Mouse (Mus musculus): Measurements from ENCODE around the gene Fam124a. TPM values are rescaled to one million over a fixed set of nuclear protein-coding genes. Genes with fewer than 3 reads are reported as not detected.
"Not testable (repeated sequence)": the region's sequence is repeated elsewhere in the genome, so short reads cannot be mapped to it uniquely, and the experiment has no call there.

Fam124a gene
- total RNA-seq, 1 experiment, result 1.7 TPM

GRCm38 (mm10) chr14:62639551-62639950, 84.0 kb downstream of the Fam124a start:
- Histone ChIP-seq H3K4me3 (ENCODE audit: insufficient read depth in 1 of 2, low read depth in 1 of 2, low read length in 2 of 2, poor library complexity in 1 of 2, severe bottlenecking in 1 of 2) (no peak overlapping the region), H3K9me3 (ENCODE audit: control insufficient read depth, insufficient read depth, low read depth, low read length) (no peaks in the 10 kb centered on the region), H3K36me3 (ENCODE audit: control insufficient read depth, insufficient read depth, low read length, poor library complexity, severe bottlenecking) (no peaks in the 10 kb centered on the region), H3K9ac (ENCODE audit: insufficient read depth, low read depth, low read length, poor library complexity, severe bottlenecking) (no peak overlapping the region), H3K27ac (ENCODE audit: insufficient read depth, low read depth, low read length, poor library complexity, severe bottlenecking) (no peak overlapping the region), H3K4me1 (ENCODE audit: control insufficient read depth in 2 of 2, insufficient read depth in 2 of 2, low read length in 2 of 2, poor library complexity in 1 of 2) (no peaks in the 10 kb centered on the region)
- no peak for DNase-seq (ENCODE audit: low read depth, low spot score)
- in situ Hi-C loops (cut with MboI; ENCODE audit: low sequenced_read_pairs in 2 of 2, unreplicated experiment in 2 of 2), result no loop called here
- no peak for TF ChIP-seq HCFC1 (IDR thresholded peaks at IDR 0.05; ENCODE audit: borderline replicate concordance, insufficient read depth, low read length)
- no peak for TF ChIP-seq CHD2 (IDR thresholded peaks at IDR 0.05; ENCODE audit: low read depth, low read length)
- TF ChIP-seq ZNF384 (IDR thresholded peaks at IDR 0.05; ENCODE audit: low read depth, low read length), result no peak
- no peak for TF ChIP-seq MAFK (IDR thresholded peaks at IDR 0.05; ENCODE audit: insufficient read depth, low read depth, low read length)
- no peak for TF ChIP-seq ZC3H11A (IDR thresholded peaks at IDR 0.05; ENCODE audit: borderline replicate concordance, low read depth, low read length)

- no peaks in the 10 kb centered on the region for H3K36me3 ChIP-seq (ENCODE audit: control insufficient read depth, insufficient read depth, low read length, poor library complexity, severe bottlenecking)
- H3K27ac ChIP-seq (ENCODE audit: insufficient read depth, low read depth, low read length, poor library complexity, severe bottlenecking), result no peak overlapping the region
- H3K4me3 ChIP-seq (ENCODE audit: insufficient read depth in 1 of 2, low read depth in 1 of 2, low read length in 2 of 2, poor library complexity in 1 of 2, severe bottlenecking in 1 of 2), result no peak overlapping the region
- TF ChIP-seq MAFK (IDR thresholded peaks at IDR 0.05; ENCODE audit: insufficient read depth, low read depth, low read length) (no peak), ZC3H11A (IDR thresholded peaks at IDR 0.05; ENCODE audit: borderline replicate concordance, low read depth, low read length) (no peak), HCFC1 (IDR thresholded peaks at IDR 0.05; ENCODE audit: borderline replicate concordance, insufficient read depth, low read length) (no peak), CHD2 (IDR thresholded peaks at IDR 0.05; ENCODE audit: low read depth, low read length) (no peak), ZNF384 (IDR thresholded peaks at IDR 0.05; ENCODE audit: low read depth, low read length) (no peak)
- H3K9me3 ChIP-seq (ENCODE audit: control insufficient read depth, insufficient read depth, low read depth, low read length), result no peaks in the 10 kb centered on the region
- DNase-seq (ENCODE audit: low read depth, low spot score), result no peak
- in situ Hi-C loops (cut with MboI; ENCODE audit: low sequenced_read_pairs in 2 of 2, unreplicated experiment in 2 of 2), result no loop called here
- H3K9ac ChIP-seq (ENCODE audit: insufficient read depth, low read depth, low read length, poor library complexity, severe bottlenecking), result no peak overlapping the region
- no peaks in the 10 kb centered on the region for H3K4me1 ChIP-seq (ENCODE audit: control insufficient read depth in 2 of 2, insufficient read depth in 2 of 2, low read length in 2 of 2, poor library complexity in 1 of 2)
These were observed 84.9 kb downstream of the Fam124a start for GRCm38 (mm10) chr14:62640396-62640795.

GRCm38 (mm10) chr14:62642368-62642767, 86.8 kb downstream of the Fam124a start:
- in situ Hi-C loops (cut with MboI; ENCODE audit: low sequenced_read_pairs in 2 of 2, unreplicated experiment in 2 of 2); H3K4me3 ChIP-seq (ENCODE audit: insufficient read depth in 1 of 2, low read depth in 1 of 2, low read length in 2 of 2, poor library complexity in 1 of 2, severe bottlenecking in 1 of 2): not testable (repeated sequence)

GRCm38 (mm10) chr14:62648405-62648804, 92.9 kb downstream of the Fam124a start:
- in situ Hi-C loops (cut with MboI; ENCODE audit: low sequenced_read_pairs in 2 of 2, unreplicated experiment in 2 of 2), result no loop called here
- Histone ChIP-seq H3K36me3 (ENCODE audit: control insufficient read depth, insufficient read depth, low read length, poor library complexity, severe bottlenecking) (no peaks in the 10 kb centered on the region), H3K9ac (ENCODE audit: insufficient read depth, low read depth, low read length, poor library complexity, severe bottlenecking) (no peak overlapping the region), H3K4me3 (ENCODE audit: insufficient read depth in 1 of 2, low read depth in 1 of 2, low read length in 2 of 2, poor library complexity in 1 of 2, severe bottlenecking in 1 of 2) (no peak overlapping the region), H3K4me1 (ENCODE audit: control insufficient read depth in 2 of 2, insufficient read depth in 2 of 2, low read length in 2 of 2, poor library complexity in 1 of 2) (no peaks in the 10 kb centered on the region), H3K9me3 (ENCODE audit: control insufficient read depth, insufficient read depth, low read depth, low read length) (no peaks in the 10 kb centered on the region), H3K27ac (ENCODE audit: insufficient read depth, low read depth, low read length, poor library complexity, severe bottlenecking) (no peak overlapping the region)
- TF ChIP-seq ZNF384 (IDR thresholded peaks at IDR 0.05; ENCODE audit: low read depth, low read length) (no peak), HCFC1 (IDR thresholded peaks at IDR 0.05; ENCODE audit: borderline replicate concordance, insufficient read depth, low read length) (no peak), CHD2 (IDR thresholded peaks at IDR 0.05; ENCODE audit: low read depth, low read length) (no peak), MAFK (IDR thresholded peaks at IDR 0.05; ENCODE audit: insufficient read depth, low read depth, low read length) (no peak), ZC3H11A (IDR thresholded peaks at IDR 0.05; ENCODE audit: borderline replicate concordance, low read depth, low read length) (no peak)
- no peak for DNase-seq (ENCODE audit: low read depth, low spot score)

More at GRCm38 (mm10) chr14:62642368-62642767, 86.8 kb downstream of the Fam124a start:
- DNase-seq (ENCODE audit: low read depth, low spot score); H3K9me3 ChIP-seq (ENCODE audit: control insufficient read depth, insufficient read depth, low read depth, low read length); H3K9ac ChIP-seq (ENCODE audit: insufficient read depth, low read depth, low read length, poor library complexity, severe bottlenecking); H3K36me3 ChIP-seq (ENCODE audit: control insufficient read depth, insufficient read depth, low read length, poor library complexity, severe bottlenecking); H3K27ac ChIP-seq (ENCODE audit: insufficient read depth, low read depth, low read length, poor library complexity, severe bottlenecking); H3K4me1 ChIP-seq (ENCODE audit: control insufficient read depth in 2 of 2, insufficient read depth in 2 of 2, low read length in 2 of 2, poor library complexity in 1 of 2): not testable (repeated sequence)

- DNase-seq (ENCODE audit: low read depth, low spot score), result no peak
- TF ChIP-seq CHD2 (IDR thresholded peaks at IDR 0.05; ENCODE audit: low read depth, low read length) (no peak), ZNF384 (IDR thresholded peaks at IDR 0.05; ENCODE audit: low read depth, low read length) (no peak), MAFK (IDR thresholded peaks at IDR 0.05; ENCODE audit: insufficient read depth, low read depth, low read length) (no peak), ZC3H11A (IDR thresholded peaks at IDR 0.05; ENCODE audit: borderline replicate concordance, low read depth, low read length) (no peak), HCFC1 (IDR thresholded peaks at IDR 0.05; ENCODE audit: borderline replicate concordance, insufficient read depth, low read length) (no peak)
- H3K36me3 ChIP-seq (ENCODE audit: control insufficient read depth, insufficient read depth, low read length, poor library complexity, severe bottlenecking), result no peaks in the 10 kb centered on the region
- in situ Hi-C loops (cut with MboI; ENCODE audit: low sequenced_read_pairs in 2 of 2, unreplicated experiment in 2 of 2), result no loop called here
- no peak overlapping the region for H3K4me3 ChIP-seq (ENCODE audit: insufficient read depth in 1 of 2, low read depth in 1 of 2, low read length in 2 of 2, poor library complexity in 1 of 2, severe bottlenecking in 1 of 2)
- H3K4me1 ChIP-seq (ENCODE audit: control insufficient read depth in 2 of 2, insufficient read depth in 2 of 2, low read length in 2 of 2, poor library complexity in 1 of 2), result no peaks in the 10 kb centered on the region
- H3K27ac ChIP-seq (ENCODE audit: insufficient read depth, low read depth, low read length, poor library complexity, severe bottlenecking), result no peak overlapping the region
- no peak overlapping the region for H3K9ac ChIP-seq (ENCODE audit: insufficient read depth, low read depth, low read length, poor library complexity, severe bottlenecking)
- no peaks in the 10 kb centered on the region for H3K9me3 ChIP-seq (ENCODE audit: control insufficient read depth, insufficient read depth, low read depth, low read length)
These were observed 94.8 kb downstream of the Fam124a start for GRCm38 (mm10) chr14:62650376-62650775.
